Mouse (Mus musculus): ENCODE data around the gene Spag9. TPM values are rescaled to one million over a fixed set of nuclear protein-coding genes. Genes with fewer than 3 reads are reported as not detected.
A peak's percentile ranks its signal among the peaks of the same experiment; 100 is the strongest.

Spag9 gene
- polyA plus RNA-seq, 1 experiment = 126 TPM

GRCm38 (mm10) chr11:94144771-94145539 is 149.1 kb downstream of the Spag9 start:
- Histone ChIP-seq H3K27ac (ENCODE audit: insufficient read depth, low read length) (0 out of 2 replicates have a peak overlapping the region, but pooled peaks have one; percentile 13), H3K4me3 (ENCODE audit: insufficient read depth, low read length) (no peak overlapping the region), H3K4me1 (ENCODE audit: control insufficient read depth, insufficient read depth, low read length) (peaks cover 7% of the 10 kb centered on the region)
- no peak for TF ChIP-seq CTCF (IDR thresholded peaks at IDR 0.05; ENCODE audit: extremely low read depth, insufficient read depth, low read length)
- peak; percentile 32; the same call in 1 of the 2 replicates for TF ChIP-seq POLR2A (IDR thresholded peaks at IDR 0.05; ENCODE audit: extremely low read depth, insufficient read depth, low read length)

GRCm38 (mm10) chr11:94146049-94146605 is 150.2 kb downstream of the Spag9 start:
- H3K4me3 ChIP-seq (ENCODE audit: insufficient read depth, low read length) = no peak overlapping the region
- H3K4me1 ChIP-seq (ENCODE audit: control insufficient read depth, insufficient read depth, low read length) = peaks cover 7% of the 10 kb centered on the region
- no peak for TF ChIP-seq CTCF (IDR thresholded peaks at IDR 0.05; ENCODE audit: extremely low read depth, insufficient read depth, low read length)
- TF ChIP-seq POLR2A (IDR thresholded peaks at IDR 0.05; ENCODE audit: extremely low read depth, insufficient read depth, low read length) = no peak
- H3K27ac ChIP-seq (ENCODE audit: insufficient read depth, low read length) = peak overlapping the region; percentile 40; the same call in 1 of the 2 replicates

- H3K4me3 ChIP-seq (ENCODE audit: insufficient read depth, low read length) = no peak overlapping the region
- no peak for TF ChIP-seq POLR2A (IDR thresholded peaks at IDR 0.05; ENCODE audit: extremely low read depth, insufficient read depth, low read length)
- TF ChIP-seq CTCF (IDR thresholded peaks at IDR 0.05; ENCODE audit: extremely low read depth, insufficient read depth, low read length) = no peak
- H3K4me1 ChIP-seq (ENCODE audit: control insufficient read depth, insufficient read depth, low read length) = peaks cover 7% of the 10 kb centered on the region
- H3K27ac ChIP-seq (ENCODE audit: insufficient read depth, low read length) = no peak overlapping the region
These were observed 151.0 kb downstream of the Spag9 start for GRCm38 (mm10) chr11:94146733-94147485.

- no peak for TF ChIP-seq POLR2A (IDR thresholded peaks at IDR 0.05; ENCODE audit: extremely low read depth, insufficient read depth, low read length)
- no peak for TF ChIP-seq CTCF (IDR thresholded peaks at IDR 0.05; ENCODE audit: extremely low read depth, insufficient read depth, low read length)
- Histone ChIP-seq H3K27ac (ENCODE audit: insufficient read depth, low read length) (no peak overlapping the region), H3K4me1 (ENCODE audit: control insufficient read depth, insufficient read depth, low read length) (peaks cover 7% of the 10 kb centered on the region), H3K4me3 (ENCODE audit: insufficient read depth, low read length) (peak overlapping the region; percentile 37; the same call in 1 of the 2 replicates)
These were observed 152.3 kb downstream of the Spag9 start for GRCm38 (mm10) chr11:94148105-94148696.

- peak overlapping the region; percentile 37 for H3K4me3 ChIP-seq (ENCODE audit: insufficient read depth, low read length)
- TF ChIP-seq CTCF (IDR thresholded peaks at IDR 0.05; ENCODE audit: extremely low read depth, insufficient read depth, low read length) (no peak), POLR2A (IDR thresholded peaks at IDR 0.05; ENCODE audit: extremely low read depth, insufficient read depth, low read length) (no peak)
- peak overlapping the region; percentile 90 for H3K27ac ChIP-seq (ENCODE audit: insufficient read depth, low read length)
- H3K4me1 ChIP-seq (ENCODE audit: control insufficient read depth, insufficient read depth, low read length) = peaks cover 7% of the 10 kb centered on the region
These were observed 153.1 kb downstream of the Spag9 start for GRCm38 (mm10) chr11:94148931-94149491.

GRCm38 (mm10) chr11:94149509-94150259 is 153.8 kb downstream of the Spag9 start:
- Histone ChIP-seq H3K4me3 (ENCODE audit: insufficient read depth, low read length) (peak overlapping the region; percentile 37), H3K4me1 (ENCODE audit: control insufficient read depth, insufficient read depth, low read length) (peaks cover 7% of the 10 kb centered on the region), H3K27ac (ENCODE audit: insufficient read depth, low read length) (peak overlapping the region; percentile 90)
- TF ChIP-seq POLR2A (IDR thresholded peaks at IDR 0.05; ENCODE audit: extremely low read depth, insufficient read depth, low read length) (no peak), CTCF (IDR thresholded peaks at IDR 0.05; ENCODE audit: extremely low read depth, insufficient read depth, low read length) (no peak)

- H3K4me1 ChIP-seq (ENCODE audit: control insufficient read depth, insufficient read depth, low read length) = peaks cover 5% of the 10 kb centered on the region
- TF ChIP-seq POLR2A (IDR thresholded peaks at IDR 0.05; ENCODE audit: extremely low read depth, insufficient read depth, low read length) (no peak), CTCF (IDR thresholded peaks at IDR 0.05; ENCODE audit: extremely low read depth, insufficient read depth, low read length) (no peak)
- H3K27ac ChIP-seq (ENCODE audit: insufficient read depth, low read length) = no peak overlapping the region
- H3K4me3 ChIP-seq (ENCODE audit: insufficient read depth, low read length) = no peak overlapping the region
These were observed 154.9 kb downstream of the Spag9 start for GRCm38 (mm10) chr11:94150519-94151470.

- Histone ChIP-seq H3K4me1 (ENCODE audit: control insufficient read depth, insufficient read depth, low read length) (peaks cover 4% of the 10 kb centered on the region; the same call in 1 of the 2 replicates), H3K4me3 (ENCODE audit: insufficient read depth, low read length) (no peak overlapping the region), H3K27ac (ENCODE audit: insufficient read depth, low read length) (no peak overlapping the region)
- TF ChIP-seq POLR2A (IDR thresholded peaks at IDR 0.05; ENCODE audit: extremely low read depth, insufficient read depth, low read length) = no peak
- TF ChIP-seq CTCF (IDR thresholded peaks at IDR 0.05; ENCODE audit: extremely low read depth, insufficient read depth, low read length) = no peak
These were observed 158.3 kb downstream of the Spag9 start for GRCm38 (mm10) chr11:94154201-94154600.
